Mouse (Mus musculus) layer of hippocampus, adult 11-12 months (tissue): Measurements from ENCODE around the gene Sap30l.

ENCODE experiments used
- DNase-seq: peaks from one replicate; pipeline ENCODE4 v3.0.0; 2022; ENCODE audit warnings: low spot score

Gene Sap30l

GRCm38 (mm10) chr11:57800971-57801765 lies at the start of gene Sap30l:
Sap30l (plus strand) TSS chr11:57801637.
- DNase-seq: peak; percentile 97

- no peak for DNase-seq
Observed at GRCm38 (mm10) chr11:57753538-57754203, 47.8 kb upstream of the Sap30l start.

- no peak for DNase-seq
Observed at GRCm38 (mm10) chr11:57758621-57759020, 42.8 kb upstream of the Sap30l start.

GRCm38 (mm10) chr11:57760509-57761058 lies 40.9 kb upstream of the Sap30l start:
- DNase-seq: no peak

GRCm38 (mm10) chr11:57761347-57761746 lies 40.1 kb upstream of the Sap30l start:
- DNase-seq: no peak

GRCm38 (mm10) chr11:57764124-57764523 lies 37.3 kb upstream of the Sap30l start:
- DNase-seq: no peak

- DNase-seq: no peak
Observed at GRCm38 (mm10) chr11:57766617-57767016, 34.8 kb upstream of the Sap30l start.

- DNase-seq: no peak
Observed at GRCm38 (mm10) chr11:57767171-57767570, 34.3 kb upstream of the Sap30l start.

- no peak for DNase-seq
Observed at GRCm38 (mm10) chr11:57770776-57771175, 30.7 kb upstream of the Sap30l start.

GRCm38 (mm10) chr11:57771676-57772075 lies 29.8 kb upstream of the Sap30l start:
- no peak for DNase-seq

GRCm38 (mm10) chr11:57773479-57773878 lies 28.0 kb upstream of the Sap30l start:
- no peak for DNase-seq

- DNase-seq: no peak
Observed at GRCm38 (mm10) chr11:57773936-57774335, 27.5 kb upstream of the Sap30l start.

- no peak for DNase-seq
Observed at GRCm38 (mm10) chr11:57775868-57776267, 25.6 kb upstream of the Sap30l start.

- no peak for DNase-seq
Observed at GRCm38 (mm10) chr11:57776546-57776945, 24.9 kb upstream of the Sap30l start.

GRCm38 (mm10) chr11:57778349-57778748 lies 23.1 kb upstream of the Sap30l start:
- peak; percentile 50 for DNase-seq

- DNase-seq: no peak
Observed at GRCm38 (mm10) chr11:57779824-57780223, 21.6 kb upstream of the Sap30l start.

GRCm38 (mm10) chr11:57786616-57787418 lies 14.6 kb upstream of the Sap30l start:
- DNase-seq: peak; percentile 68

GRCm38 (mm10) chr11:57787913-57788312 lies 13.5 kb upstream of the Sap30l start:
- DNase-seq: no peak

GRCm38 (mm10) chr11:57790866-57791535 lies 10.4 kb upstream of the Sap30l start:
- DNase-seq: no peak

- no peak for DNase-seq
Observed at GRCm38 (mm10) chr11:57795086-57795485, 6.4 kb upstream of the Sap30l start.

- no peak for DNase-seq
Observed at GRCm38 (mm10) chr11:57797828-57798227, 3.6 kb upstream of the Sap30l start.

- no peak for DNase-seq
Observed at GRCm38 (mm10) chr11:57799456-57799855, 2.0 kb upstream of the Sap30l start.
